Mouse (Mus musculus) layer of hippocampus, postnatal 14 days (tissue): ENCODE results near the gene Necab3. TPM values are rescaled to one million over a fixed set of nuclear protein-coding genes. Genes with fewer than 3 reads are reported as not detected.

Experiments used
- total RNA-seq, 2 experiments: library from RNA; stranded (reverse); gene quantifications; 2 replicates each; pipeline ENCODE4 v1.2.3; 2021

The Necab3 gene
- total RNA-seq, 2 experiments from 2014 or later, result 27.7 to 28.0 TPM

Other genes starting within 250 kb of the Necab3 start
- 10 to 100 TPM; 14.4 to 16.0 TPM for gene Cdk5rap1, start 185.9 kb downstream of the Necab3 start, total RNA-seq
- gene Snta1, start 150.8 kb downstream of the Necab3 start, total RNA-seq, result 10 to 100 TPM; 43.6 to 47.1 TPM
- gene Cbfa2t2, start 122.4 kb downstream of the Necab3 start, total RNA-seq, result 10 to 100 TPM; 43.3 to 50.4 TPM
- 1 to 10 TPM; 1.0 to 1.4 TPM for gene 1700003F12Rik, start 11.8 kb downstream of the Necab3 start, total RNA-seq
- gene Actl10, start 7.1 kb downstream of the Necab3 start, total RNA-seq, result not detected
- gene E2f1, start 11.0 kb upstream of the Necab3 start, total RNA-seq, result 1 to 10 TPM; 7.1 to 8.0 TPM
- gene Pxmp4, start 44.8 kb upstream of the Necab3 start, total RNA-seq, result 10 to 100 TPM; 17.2 to 19.8 TPM
- gene Zfp341, start 54.4 kb upstream of the Necab3 start, total RNA-seq, result 10 to 100 TPM in 1 of 2 experiments, 1 to 10 TPM in 1; 9.8 to 11.3 TPM
- not detected for gene 4930519P11Rik, start 54.5 kb upstream of the Necab3 start, total RNA-seq
- 100 to 1,000 TPM; 199 to 204 TPM for gene Chmp4b, start 92.8 kb upstream of the Necab3 start, total RNA-seq
- gene Gm14214, start 211.1 kb upstream of the Necab3 start, total RNA-seq, result not detected
- 10 to 100 TPM; 78.6 to 81.5 TPM for gene Raly, start 232.2 kb upstream of the Necab3 start, total RNA-seq
- under 1 TPM in 1 of 2 experiments, not detected in 1; 0.78 TPM for gene a, start 232.5 kb upstream of the Necab3 start, total RNA-seq